Mouse (Mus musculus) fibroblast of lung, adult 2 months (primary cell): ENCODE data around the gene Agr2.

Experiments used
- DNase-seq: peaks from one replicate; pipeline ENCODE4 v3.0.0-alpha.2; 2011; ENCODE audit warnings: low read depth

Gene Agr2

DNA sequence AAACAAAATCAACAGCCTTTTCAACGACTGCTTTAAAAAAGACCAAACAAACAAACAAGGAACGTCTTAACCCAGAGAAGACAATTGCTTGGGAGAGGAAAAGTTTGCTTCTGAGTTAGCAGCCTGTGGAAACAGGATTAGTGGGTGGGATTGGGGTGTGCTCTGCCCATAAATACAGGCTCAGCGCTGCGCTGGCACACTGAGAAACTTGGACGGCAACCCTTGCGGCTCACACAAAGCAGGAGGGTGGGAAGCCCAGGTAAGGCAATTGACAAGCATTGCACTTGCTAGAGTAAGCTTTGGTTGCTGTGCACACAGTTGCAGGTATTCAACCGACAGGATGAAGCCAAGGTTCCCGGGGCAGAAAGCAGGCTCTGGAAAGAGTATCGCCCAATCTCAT is at the start of gene Agr2:
TSS of gene Agr2 (plus strand) at position 197 of the 400 bp plus-strand sequence.
- no peak for DNase-seq

DNA sequence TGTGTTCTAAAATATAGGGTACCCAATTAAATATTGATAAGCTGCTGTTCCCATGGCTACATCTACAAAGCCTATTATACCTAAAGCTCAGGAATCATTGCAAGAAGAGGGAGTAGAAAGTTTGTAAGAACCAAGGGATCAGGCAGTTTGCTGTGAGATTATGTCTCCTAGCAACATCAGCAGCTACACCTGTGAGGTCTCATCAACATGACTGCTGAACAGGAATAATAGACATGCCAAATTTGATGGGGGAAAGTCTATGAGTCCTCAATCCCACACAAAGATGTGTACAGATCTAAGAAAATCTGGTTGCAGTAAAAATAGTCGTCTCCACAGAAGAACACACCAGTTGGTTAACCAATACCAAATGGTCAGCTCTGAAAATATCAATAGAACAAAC is 41.0 kb upstream of the Agr2 start:
- no peak for DNase-seq

DNA sequence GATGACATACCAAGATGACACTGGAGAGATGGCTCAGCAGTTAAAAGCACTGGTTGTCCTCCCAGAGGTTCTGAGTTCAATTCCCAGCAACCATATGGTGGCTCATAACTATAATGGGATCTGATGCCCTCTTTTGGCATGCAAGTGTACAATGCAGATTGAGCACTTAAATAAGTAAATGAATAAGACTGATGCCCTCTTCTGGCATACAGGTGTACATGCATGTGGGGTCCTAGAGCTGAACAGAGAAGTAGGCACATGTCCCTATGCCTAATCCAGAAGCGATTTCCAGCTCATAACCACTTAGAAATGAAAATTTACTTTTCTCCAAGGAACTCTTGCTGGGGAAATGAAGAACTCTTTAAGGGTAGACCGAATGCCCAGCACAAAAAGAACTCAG is 35.5 kb upstream of the Agr2 start:
- no peak for DNase-seq

DNA sequence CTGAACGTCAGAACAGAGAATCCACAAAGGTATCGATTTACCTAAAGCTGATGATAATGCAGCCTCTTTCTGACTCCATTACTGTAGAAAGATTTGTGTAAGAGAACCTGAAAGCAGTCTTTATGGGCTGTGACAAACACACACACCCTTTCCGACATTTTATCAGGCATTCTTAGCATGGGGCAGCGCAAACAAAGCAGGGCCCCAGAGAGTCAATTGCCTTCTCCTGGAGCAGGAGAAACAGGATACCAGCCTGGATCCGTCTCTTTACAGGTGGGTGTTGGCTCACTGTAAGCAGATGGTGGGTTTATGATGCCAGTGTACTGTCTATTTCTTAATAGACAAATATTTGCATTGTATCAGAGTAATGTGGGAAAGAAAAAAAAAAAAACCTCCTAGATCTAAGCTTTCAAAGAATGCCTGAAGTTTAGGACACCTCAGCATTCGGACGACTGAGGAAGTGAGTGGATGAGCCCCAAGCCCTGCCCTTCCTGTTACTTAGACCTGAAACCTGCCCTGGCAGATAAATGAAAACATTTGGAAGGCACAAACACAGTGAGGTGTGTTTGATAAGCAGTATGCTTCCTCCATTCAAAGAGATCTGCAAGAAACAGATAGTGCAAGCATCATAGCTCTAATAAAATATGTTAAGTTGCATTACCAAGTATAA is 26.5 kb upstream of the Agr2 start:
- no peak for DNase-seq

DNA sequence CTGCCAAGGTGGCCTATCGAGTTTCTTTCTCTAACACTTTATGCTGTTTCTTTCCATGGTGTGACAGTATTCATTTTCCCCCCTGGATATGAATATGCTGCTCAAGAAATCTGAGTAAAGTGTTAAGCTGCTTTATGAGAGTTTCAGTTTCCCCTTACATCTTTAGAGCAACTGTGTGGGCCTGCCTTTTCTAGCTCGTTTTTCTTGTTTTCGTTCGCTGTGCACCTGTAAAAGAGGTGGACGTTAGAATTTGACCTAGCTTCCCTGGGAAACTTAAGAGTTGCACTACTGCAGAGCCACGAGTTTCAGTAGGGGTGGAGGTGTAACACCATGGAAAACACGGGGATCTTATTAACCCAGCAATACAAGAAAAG is 26.0 kb upstream of the Agr2 start:
- DNase-seq = no peak

DNA sequence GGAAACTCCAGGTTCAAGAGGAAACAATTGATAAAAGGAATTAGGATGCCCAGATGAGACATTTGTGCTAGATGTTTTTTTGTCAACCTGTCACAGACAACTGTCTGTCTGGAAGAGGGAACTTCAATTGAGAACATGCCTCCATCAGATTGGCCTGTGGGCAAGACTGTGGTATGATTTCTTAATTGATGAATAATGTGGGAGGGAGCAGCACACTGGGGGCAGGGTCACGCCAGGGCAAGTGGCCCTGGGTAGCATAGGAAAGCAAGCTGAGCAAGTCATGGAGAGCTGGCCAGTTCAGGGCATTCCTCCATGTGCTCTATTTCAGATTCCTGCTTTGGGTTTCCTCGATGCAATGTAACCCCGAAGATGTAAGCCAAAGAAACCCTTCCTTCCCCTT is 16.8 kb upstream of the Agr2 start:
- DNase-seq = no peak

DNA sequence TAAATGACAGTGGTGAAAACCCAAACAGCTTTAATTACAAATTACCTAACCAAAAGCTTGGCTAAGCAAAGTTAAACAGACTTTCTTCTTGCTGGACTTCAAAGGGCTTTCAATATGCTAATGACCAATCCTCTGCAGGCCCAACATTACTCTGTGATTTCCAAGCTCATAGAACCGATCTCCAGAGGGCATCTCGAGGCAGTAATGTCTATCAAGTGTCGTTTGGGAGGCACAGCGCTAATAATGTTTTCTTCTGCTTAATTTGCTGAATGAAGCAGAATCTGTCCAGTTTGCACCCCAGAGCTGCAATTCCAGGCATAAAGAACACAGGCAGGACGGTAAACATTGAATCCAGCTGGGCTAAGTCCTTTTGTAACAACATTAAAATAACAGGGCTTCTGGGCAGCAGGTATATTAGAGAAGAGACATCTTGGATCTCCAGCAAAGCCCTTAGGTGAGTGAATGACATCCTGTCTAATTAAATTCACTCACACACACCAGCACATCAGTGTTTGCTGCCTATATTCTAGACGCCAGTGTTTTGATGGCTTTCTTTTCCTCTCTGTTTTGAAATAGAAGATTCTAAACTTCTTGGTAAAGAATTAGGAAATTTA is 15.0 kb upstream of the Agr2 start:
- DNase-seq = no peak

DNA sequence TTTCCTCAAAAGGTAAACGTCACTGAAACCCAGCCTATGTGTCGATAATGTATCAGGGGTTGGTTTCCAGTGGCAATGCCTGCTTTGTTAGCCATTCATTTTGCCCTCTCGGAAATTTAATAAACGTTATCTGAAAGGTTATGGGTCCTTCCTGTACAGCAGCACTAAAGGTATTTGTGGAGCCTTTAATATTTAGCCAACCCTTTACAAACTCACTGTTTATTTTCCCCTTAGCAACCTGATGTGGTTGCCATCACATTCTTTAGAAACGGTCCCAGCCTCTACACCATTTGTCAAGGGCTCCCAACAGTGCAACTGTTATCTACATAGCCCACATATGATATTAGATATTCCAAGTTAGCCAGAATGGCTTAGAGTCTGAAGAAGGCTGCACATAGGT is 13.1 kb upstream of the Agr2 start:
- DNase-seq = no peak

DNA sequence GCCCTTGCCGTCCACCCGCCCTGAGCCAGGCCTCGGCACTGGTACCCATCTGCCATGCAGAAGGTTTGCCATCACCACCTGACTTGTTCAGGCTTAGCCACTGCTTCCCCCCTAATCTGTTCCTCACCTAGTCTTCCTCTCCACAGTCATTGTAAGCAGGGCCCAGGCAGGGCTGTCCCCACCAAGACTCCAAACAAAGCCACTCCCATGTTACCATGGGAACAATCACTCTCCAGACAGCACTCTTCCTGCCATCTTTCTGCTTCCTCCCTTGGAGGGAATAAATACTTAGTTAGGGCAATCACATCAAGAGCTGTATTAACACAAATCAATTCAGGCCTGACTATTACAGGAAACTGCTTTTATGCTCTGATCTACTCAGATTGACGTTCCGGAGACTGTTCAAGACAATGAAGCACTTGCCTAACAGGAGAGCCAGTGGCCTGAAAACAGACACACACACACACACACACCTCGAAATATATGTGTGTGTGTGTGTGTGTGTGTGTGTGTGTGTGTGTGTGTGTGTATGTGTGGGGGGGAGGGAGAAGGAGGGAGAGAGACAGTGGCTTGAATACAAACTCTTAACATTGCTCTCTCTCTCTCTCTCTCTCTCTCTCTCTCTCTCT is 10.9 kb upstream of the Agr2 start:
- no peak for DNase-seq

DNA sequence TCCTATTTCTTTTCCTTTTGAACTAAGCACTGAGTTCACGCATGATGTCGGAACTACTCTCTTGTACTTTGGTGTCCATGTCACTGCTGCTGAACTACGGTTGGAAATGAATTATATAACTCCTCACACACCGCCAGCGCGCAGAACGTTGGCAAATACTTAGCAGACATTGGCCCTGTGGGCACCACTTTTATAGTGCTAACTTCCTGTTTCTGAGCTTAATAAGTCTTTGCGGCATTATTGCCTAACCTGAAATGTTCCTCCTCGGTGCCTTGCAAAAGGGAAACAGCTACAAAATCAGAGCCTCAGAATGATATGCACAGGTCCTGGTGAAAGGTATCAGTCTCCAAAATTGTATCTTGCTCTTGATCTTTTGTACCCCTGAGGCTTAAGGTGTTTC is 9.2 kb upstream of the Agr2 start:
- DNase-seq = no peak

DNA sequence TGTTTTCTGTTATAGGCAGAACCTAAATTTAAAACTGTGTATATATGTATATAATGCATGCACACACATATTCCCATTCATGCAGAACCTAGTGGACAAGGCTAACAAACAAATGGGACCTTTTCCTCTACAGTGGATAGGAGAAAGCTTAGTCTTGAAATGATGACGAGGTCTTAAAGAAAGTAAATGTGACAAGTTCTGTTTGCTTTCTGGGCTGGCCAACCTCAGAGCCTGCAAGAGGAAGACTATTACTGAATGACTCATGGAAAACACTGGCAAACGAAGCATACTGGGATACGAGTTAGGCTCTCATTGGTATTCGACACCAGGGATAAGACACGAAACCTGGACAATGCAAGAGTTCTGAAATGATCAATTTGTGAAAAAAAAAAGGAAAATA is 8.0 kb upstream of the Agr2 start:
- no peak for DNase-seq

DNA sequence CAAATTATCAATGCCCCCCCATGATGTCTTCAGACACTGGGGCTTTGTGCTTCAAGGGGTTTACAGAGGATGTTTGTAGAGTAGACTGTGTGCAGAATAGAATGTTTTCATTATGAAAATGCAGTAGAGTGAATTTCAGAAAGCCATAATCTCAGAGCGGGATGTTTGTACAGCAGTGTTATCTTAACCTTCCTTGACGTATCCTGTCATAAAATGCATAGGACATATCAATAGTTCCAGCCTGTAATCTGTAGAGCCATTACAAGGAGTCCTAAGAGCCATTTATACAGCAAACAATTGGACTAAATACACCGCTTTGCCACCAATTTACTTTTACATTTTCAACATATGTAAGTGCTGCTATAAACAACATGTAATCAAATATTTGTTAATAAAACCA is 876 bp downstream of the Agr2 start:
- DNase-seq = no peak

DNA sequence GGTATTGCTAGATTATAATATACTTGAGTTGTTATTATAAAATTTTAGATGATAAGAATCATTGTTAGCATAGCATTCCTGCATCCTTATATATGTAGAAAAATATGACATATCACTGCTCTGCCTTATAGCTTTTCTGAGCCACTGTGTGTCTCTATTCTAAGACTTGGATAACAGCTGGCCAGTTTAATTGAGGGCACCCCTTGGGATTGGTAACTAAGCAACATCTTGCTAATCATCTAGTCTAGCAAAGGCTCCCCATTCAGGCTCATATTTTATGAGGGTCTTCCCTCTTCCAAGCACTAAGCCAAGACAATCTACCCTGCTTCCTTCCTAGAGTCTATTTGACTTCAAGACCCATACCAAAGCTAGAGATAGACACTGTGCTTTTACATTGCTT is 1.4 kb downstream of the Agr2 start:
- no peak for DNase-seq

DNA sequence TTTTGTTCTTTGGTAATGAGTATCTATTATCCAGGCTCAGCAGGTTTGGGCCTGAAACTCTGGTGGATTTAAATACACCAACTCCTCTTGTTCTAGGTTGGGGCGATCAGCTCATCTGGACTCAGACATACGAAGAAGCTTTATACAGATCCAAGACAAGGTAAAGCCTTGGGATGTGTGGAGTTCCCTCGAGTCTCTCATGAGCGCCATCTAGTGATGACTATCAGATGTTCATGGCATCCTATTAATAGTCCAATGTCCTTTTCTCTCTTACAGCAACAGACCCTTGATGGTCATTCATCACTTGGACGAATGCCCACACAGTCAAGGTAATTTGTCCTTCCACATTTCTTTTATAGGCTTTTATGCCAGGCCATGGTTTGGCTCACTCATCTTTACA is 3.1 kb downstream of the Agr2 start:
- DNase-seq = peak; percentile 18

DNA sequence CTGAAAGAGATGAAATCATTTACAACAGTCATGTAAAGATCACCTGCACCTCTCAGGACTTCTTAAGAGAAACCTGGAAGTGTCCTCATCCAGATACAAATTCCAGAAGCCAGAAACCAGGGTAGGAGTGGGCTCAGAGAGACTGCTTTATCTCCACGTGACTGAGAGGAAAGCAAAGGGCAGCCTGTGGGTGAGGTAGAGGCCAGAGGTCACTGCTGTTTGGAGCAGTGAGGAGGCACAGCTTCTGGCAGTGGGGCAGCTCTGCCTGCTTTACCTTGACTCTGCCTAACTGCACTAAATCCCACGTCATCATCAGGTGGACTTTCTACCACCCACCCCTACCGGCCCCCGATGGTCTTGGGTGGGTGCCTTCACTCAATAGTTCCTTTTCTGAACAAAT is 12.0 kb downstream of the Agr2 start:
- DNase-seq = no peak

DNA sequence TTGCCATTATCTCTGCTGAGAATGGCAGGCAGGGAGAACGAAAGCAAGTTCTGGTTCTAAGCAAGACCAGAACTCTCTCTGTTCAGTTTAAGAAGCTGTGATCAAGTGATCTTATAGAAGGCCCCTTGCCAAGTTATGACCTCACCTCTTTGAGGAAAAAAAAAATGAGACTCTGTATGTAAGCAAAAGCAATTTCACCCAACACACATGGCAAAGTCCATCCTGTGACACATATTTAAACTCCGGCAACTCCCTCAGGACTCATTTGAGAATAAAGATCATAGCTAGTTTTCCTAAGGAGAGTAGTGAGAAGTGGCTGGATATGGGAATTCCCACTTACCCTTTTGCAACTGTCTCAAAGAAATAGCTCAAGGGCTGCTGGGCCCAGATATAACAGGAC is 14.9 kb downstream of the Agr2 start:
- DNase-seq = no peak

DNA sequence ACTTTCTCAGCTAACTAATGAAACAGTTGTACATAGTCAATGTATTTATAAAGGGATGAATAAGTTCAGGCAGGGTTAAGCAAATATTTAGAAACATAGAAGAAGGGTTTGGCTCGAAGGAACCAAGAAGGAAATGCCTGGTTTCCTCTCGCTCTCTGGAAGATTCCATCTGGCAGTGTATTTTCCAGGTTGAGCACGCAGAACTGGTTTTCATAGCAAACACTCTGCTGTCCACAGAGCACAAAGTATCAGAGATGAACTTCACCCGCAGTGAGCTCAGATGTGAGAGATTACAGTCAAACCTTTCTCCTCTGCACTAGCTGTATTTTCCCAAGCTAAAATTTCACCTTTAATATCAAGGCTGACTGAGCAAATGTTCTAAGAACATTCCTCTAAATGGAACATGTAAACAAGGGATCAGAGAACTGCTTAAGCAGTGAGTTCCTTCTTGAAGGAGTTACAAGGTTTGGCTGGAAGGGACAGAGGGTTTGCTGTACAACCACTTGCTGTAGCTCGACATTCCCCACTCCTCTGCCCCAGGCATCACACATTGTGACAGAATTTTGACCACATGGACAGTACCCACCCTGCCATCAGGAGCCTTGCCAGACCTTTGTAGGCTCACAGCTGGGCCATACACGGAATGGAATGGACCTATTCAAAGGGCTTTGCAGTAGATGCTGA is 15.8 kb downstream of the Agr2 start:
- DNase-seq = no peak

DNA sequence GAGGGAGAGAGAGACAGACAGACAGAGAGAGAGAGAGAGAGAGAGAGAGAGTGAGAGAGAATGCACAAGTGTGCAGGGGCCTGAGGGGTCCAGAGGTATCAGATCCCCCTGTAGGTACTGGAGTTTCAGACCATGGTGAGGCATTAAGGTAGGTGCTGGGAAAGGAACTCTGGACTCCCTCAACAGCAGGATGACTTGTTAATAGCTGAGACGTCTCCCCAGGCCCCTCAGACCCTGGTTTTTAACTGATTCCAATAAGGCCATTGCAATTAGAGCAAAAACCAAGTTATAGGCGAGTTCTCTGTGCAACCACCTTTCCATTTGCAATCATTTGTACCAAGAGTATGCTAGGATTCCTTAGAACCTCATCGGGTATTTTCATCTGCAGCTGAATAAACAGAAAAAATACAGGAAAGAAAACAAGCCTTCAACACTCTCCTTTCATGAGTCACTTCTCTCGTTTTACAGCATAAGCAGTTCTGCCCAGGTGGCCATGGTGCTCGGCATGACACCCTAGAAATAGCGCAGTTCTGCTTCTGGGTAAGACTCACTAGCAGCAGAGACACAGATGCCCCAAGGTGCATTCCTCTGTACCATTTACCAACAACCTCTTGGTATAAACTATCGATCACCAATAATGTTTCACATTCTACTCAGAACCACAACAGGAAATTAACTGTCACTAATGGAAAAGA is 20.7 kb downstream of the Agr2 start:
- no peak for DNase-seq

DNA sequence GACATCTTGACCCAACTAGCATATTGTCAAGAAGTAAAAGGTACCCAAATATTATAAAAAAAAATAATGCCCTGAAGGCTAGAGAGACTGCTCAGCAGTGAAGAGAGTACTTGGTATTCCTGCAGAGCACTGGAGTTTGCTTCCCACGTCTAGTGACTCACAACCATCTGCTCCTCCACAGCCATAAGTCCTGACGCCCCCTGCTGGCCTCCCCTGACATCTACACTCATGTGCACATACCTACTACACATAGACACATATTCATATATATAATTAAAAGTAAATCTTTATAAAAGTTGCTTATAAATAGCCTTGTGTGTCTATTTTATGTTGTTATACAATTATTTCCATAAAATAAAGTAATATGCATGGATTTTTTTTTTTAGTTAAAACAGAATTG is 25.1 kb downstream of the Agr2 start:
- DNase-seq = no peak

DNA sequence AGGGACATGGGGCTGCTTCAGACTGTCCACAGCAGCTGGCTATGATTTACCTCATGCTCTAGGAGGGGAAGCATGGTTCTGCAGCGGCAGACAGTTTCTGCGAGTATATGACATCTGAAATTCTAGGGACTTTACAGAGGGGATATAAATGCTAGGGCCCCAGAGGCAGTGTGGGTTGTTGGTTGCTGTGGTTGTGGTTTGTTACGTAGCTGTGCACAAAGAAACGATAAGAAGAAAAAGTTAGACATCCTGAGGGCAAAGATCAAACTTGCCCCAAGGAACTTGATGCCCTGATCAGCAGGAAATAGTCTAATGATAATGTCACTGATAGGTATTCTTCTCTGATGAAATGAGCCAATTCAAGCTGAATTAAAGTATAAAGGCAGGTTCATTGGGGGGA is 26.9 kb downstream of the Agr2 start:
- no peak for DNase-seq

DNA sequence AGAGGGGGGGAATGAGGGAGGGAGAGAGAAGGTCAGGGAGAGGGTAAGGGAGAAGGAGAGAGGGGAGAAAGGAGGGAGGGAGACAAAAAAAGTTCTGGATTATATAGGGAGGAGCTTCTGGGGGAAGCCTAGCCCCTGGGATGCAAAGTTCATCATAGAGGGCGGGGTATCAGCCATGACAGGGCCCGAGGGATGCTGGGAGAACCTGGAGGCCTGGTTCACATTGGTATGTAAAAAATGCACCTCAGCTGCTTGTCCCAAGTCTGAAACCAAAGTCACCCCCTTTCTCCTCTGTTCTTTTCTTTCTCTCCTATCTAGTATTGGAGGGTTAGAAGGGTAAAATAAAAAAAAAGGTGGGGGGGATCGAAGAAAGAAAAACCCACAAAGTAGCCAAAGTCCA is 27.4 kb downstream of the Agr2 start:
- DNase-seq = no peak

DNA sequence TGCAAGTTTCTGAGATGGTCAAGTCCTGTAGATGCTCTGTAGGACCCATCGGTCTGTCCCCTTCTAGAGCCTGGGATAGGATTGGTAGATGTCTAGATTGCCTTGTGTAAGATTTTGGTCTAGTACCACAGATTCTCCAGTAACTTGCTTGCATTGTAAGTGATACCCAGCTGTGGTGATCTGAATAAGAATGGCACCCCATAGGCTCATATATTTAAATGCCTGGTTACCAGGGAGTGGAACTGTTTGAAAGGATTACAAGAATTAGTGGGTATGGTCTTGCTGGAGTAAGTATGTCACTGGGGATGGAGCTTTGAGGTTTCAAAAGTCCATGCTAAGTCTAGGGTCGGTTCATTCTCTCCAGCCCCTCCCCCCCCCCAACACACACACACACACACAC is 28.0 kb downstream of the Agr2 start:
- DNase-seq = no peak

DNA sequence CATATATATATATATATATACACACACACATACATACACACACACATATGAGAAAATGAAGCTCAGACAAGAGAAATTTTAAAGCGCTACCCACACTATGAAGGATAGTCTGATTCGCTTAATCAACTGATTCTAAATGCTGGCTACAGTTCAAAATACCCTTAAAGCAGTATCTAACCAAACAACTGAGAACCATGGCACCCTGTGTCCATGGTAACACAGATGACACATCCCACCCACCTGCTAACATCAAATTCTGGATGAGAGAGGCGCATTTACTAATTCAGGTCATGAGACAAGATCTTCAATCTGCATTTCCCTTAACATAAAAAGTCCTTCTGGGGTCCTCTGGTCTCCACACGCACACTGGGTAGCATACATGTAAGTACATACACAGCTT is 33.4 kb downstream of the Agr2 start:
- no peak for DNase-seq
